In the genomic region with DNA sequence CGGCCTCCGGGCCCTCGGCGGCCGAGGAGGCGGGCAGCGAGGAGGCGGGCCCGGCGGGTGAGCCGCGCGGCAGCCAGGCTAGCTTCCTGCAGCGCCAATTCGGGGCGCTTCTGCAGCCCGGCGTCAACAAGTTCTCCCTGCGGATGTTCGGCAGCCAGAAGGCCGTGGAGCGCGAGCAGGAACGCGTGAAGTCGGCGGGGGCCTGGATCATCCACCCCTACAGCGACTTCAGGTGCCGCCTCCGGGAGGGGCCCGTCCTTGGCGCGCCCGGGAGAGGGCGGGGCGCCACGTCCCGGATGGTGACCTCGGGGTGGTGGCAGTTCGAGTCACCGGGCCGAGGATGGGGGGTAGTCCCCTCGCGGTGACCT, we compare ENCODE assay signal across 8 mouse cellular contexts. TPM values are rescaled to one million over a fixed set of nuclear protein-coding genes. Genes with fewer than 3 reads are reported as not detected.
DNase-seq lines count a peak whose midpoint lies in the region; ATAC-seq lines count a peak whose summit lies in the region.

No protein-coding gene starts in this region.

- H3K4me1 ChIP-seq in erythroblast, embryonic 14.5 days (ENCODE audit: control insufficient read depth) = peaks cover 38% of the 10 kb centered on the region
- H3K4me1 ChIP-seq in forebrain, embryonic 12.5 days = peaks cover 16% of the 10 kb centered on the region
- H3K4me1 ChIP-seq in limb, embryonic 15.5 days = peaks cover 18% of the 10 kb centered on the region

- ATAC-seq in erythroblast, adult 5-6 weeks (replicated peaks; ENCODE audit: low FRiP score, poor library complexity, severe bottlenecking) = no peak
- peak; percentile 37 for ATAC-seq in forebrain, embryonic 12.5 days (ENCODE audit: low FRiP score)
- ATAC-seq in limb, embryonic 15.5 days (ENCODE audit: insufficient number of reproducible peaks, low FRiP score, low TSS enrichment, low read depth) = no peak

- H3K36me3 ChIP-seq in erythroblast, embryonic 14.5 days (ENCODE audit: control insufficient read depth) = peaks cover 17% of the 10 kb centered on the region
- H3K36me3 ChIP-seq in forebrain, embryonic 12.5 days (replicated peaks) = peaks cover 6% of the 10 kb centered on the region; the same call in 1 of the 2 replicates
- peaks cover 2% of the 10 kb centered on the region for H3K36me3 ChIP-seq in limb, embryonic 15.5 days

- peaks cover 7% of the 10 kb centered on the region; the same call in 1 of the 2 replicates for H3K9me3 ChIP-seq in erythroblast, embryonic 14.5 days (ENCODE audit: control insufficient read depth, low read length)
- H3K9me3 ChIP-seq in forebrain, embryonic 12.5 days = no peaks in the 10 kb centered on the region
- no peaks in the 10 kb centered on the region for H3K9me3 ChIP-seq in limb, embryonic 15.5 days

- 1% methylated on average over 41 of the region's 44 CpGs for whole genome bisulfite sequencing in forebrain, embryonic 12.5 days
- WGBS in limb, embryonic 15.5 days = 1% methylated on average over 37 of the region's 44 CpGs

- H3K9ac ChIP-seq in forebrain, embryonic 12.5 days = peak overlapping the region; percentile 68
- H3K9ac ChIP-seq in limb, embryonic 15.5 days = no peak overlapping the region

- peak; percentile 68 for DNase-seq in right cerebral cortex, adult 18-20 months
- DNase-seq in right cerebral cortex, postnatal 36 days (ENCODE audit: low spot score in 2 of 2) = no peak
- DNase-seq in right cerebral cortex, postnatal 4 days = peak; percentile 51
- DNase-seq in yolk sac, embryonic 10.5 days (ENCODE audit: low spot score) = no peak

- no peak overlapping the region for H3K27ac ChIP-seq in forebrain, embryonic 12.5 days
- H3K27ac ChIP-seq in limb, embryonic 15.5 days = no peak overlapping the region

- peak overlapping the region; percentile 93 for H3K4me2 ChIP-seq in forebrain, embryonic 12.5 days
- H3K4me2 ChIP-seq in limb, embryonic 15.5 days = peak overlapping the region; percentile 97

- H3K4me3 ChIP-seq in erythroblast, embryonic 14.5 days (replicated peaks) = peak overlapping the region; percentile 58
- peak overlapping the region; percentile 63 for H3K4me3 ChIP-seq in forebrain, embryonic 12.5 days (replicated peaks)
- H3K4me3 ChIP-seq in limb, embryonic 15.5 days = peak overlapping the region; percentile 54

- H3K27me3 ChIP-seq in erythroblast, embryonic 14.5 days (ENCODE audit: control insufficient read depth) = peaks cover 75% of the 10 kb centered on the region
- H3K27me3 ChIP-seq in forebrain, embryonic 12.5 days = peaks cover 71% of the 10 kb centered on the region
- peaks cover 72% of the 10 kb centered on the region for H3K27me3 ChIP-seq in limb, embryonic 15.5 days

RNA-seq across cellular contexts. Expression of a gene that starts 0.5 kb away (rescaled TPM):
- polyA plus RNA-seq in erythroblast, embryonic 14.5 days (2012) = 0.08 and 0.15 TPM in 2 replicates
- not detected in 2 replicates for total RNA-seq in erythroblast, adult 5-6 weeks (2015; ENCODE audit: low replicate concordance)
- total RNA-seq in erythroblast, adult 5-6 weeks (2017; ENCODE audit: low replicate concordance) = not detected in 2 replicates
- 0.11 and 0.18 TPM in 2 replicates for polyA plus RNA-seq in forebrain, embryonic 12.5 days (2016; fragmentation: Nextera tagmentation; extraction: Ambion mirVana)
- polyA plus RNA-seq in limb, embryonic 15.5 days (2015; fragmentation: Nextera tagmentation; extraction: Ambion mirVana) = 0.08 TPM in 1 of 2 replicates, not detected in the other

RNA-seq across cellular contexts. Expression of a gene that starts 12.7 kb away (rescaled TPM):
- 836 and 840 TPM in 2 replicates for polyA plus RNA-seq in erythroblast, embryonic 14.5 days (2012)
- 913 and 945 TPM in 2 replicates for total RNA-seq in erythroblast, adult 5-6 weeks (2015; ENCODE audit: low replicate concordance)
- 805 and 888 TPM in 2 replicates for total RNA-seq in erythroblast, adult 5-6 weeks (2017; ENCODE audit: low replicate concordance)
- 474 and 500 TPM in 2 replicates for polyA plus RNA-seq in forebrain, embryonic 12.5 days (2016; fragmentation: Nextera tagmentation; extraction: Ambion mirVana)
- polyA plus RNA-seq in limb, embryonic 15.5 days (2015; fragmentation: Nextera tagmentation; extraction: Ambion mirVana) = 910 and 960 TPM in 2 replicates

RNA-seq across cellular contexts. Expression of a gene that starts 28.2 kb away (rescaled TPM):
- 0.08 and 0.09 TPM in 2 replicates for polyA plus RNA-seq in erythroblast, embryonic 14.5 days (2012)
- not detected in 2 replicates for total RNA-seq in erythroblast, adult 5-6 weeks (2015; ENCODE audit: low replicate concordance)
- total RNA-seq in erythroblast, adult 5-6 weeks (2017; ENCODE audit: low replicate concordance) = 1.7 TPM in 1 of 2 replicates, not detected in the other
- polyA plus RNA-seq in forebrain, embryonic 12.5 days (2016; fragmentation: Nextera tagmentation; extraction: Ambion mirVana) = 1.1 and 1.6 TPM in 2 replicates
- 0.86 and 1.3 TPM in 2 replicates for polyA plus RNA-seq in limb, embryonic 15.5 days (2015; fragmentation: Nextera tagmentation; extraction: Ambion mirVana)

RNA-seq across cellular contexts. Expression of a gene that starts 29.4 kb away (rescaled TPM):
- polyA plus RNA-seq in erythroblast, embryonic 14.5 days (2012) = 2.1 and 2.5 TPM in 2 replicates
- total RNA-seq in erythroblast, adult 5-6 weeks (2015; ENCODE audit: low replicate concordance) = 3.6 and 4.8 TPM in 2 replicates
- total RNA-seq in erythroblast, adult 5-6 weeks (2017; ENCODE audit: low replicate concordance) = 1.1 and 5.0 TPM in 2 replicates
- 43.7 and 47.6 TPM in 2 replicates for polyA plus RNA-seq in forebrain, embryonic 12.5 days (2016; fragmentation: Nextera tagmentation; extraction: Ambion mirVana)
- 35.8 and 41.5 TPM in 2 replicates for polyA plus RNA-seq in limb, embryonic 15.5 days (2015; fragmentation: Nextera tagmentation; extraction: Ambion mirVana)

RNA-seq across cellular contexts. Expression of a gene that starts 35.0 kb away (rescaled TPM):
- 65.0 and 72.0 TPM in 2 replicates for polyA plus RNA-seq in erythroblast, embryonic 14.5 days (2012)
- total RNA-seq in erythroblast, adult 5-6 weeks (2015; ENCODE audit: low replicate concordance) = 20.5 and 25.9 TPM in 2 replicates
- 36.7 and 46.1 TPM in 2 replicates for total RNA-seq in erythroblast, adult 5-6 weeks (2017; ENCODE audit: low replicate concordance)
- 129 and 141 TPM in 2 replicates for polyA plus RNA-seq in forebrain, embryonic 12.5 days (2016; fragmentation: Nextera tagmentation; extraction: Ambion mirVana)
- 100 and 110 TPM in 2 replicates for polyA plus RNA-seq in limb, embryonic 15.5 days (2015; fragmentation: Nextera tagmentation; extraction: Ambion mirVana)

Comparison
In these comparisons a context has a peak if more than half of its experiments do, and no peak if none do; other contexts are left out.
1. DNase-seq: peak in right cerebral cortex, adult 18-20 months (single experiment) and right cerebral cortex, postnatal 4 days (single experiment); none in right cerebral cortex, postnatal 36 days (0 of 2) and yolk sac, embryonic 10.5 days (single experiment).
2. Peak in every context shown above with its lines, with median percentiles within 50 percentile points of each other: H3K4me3 ChIP-seq.